Mouse (Mus musculus) natural killer cell, adult 2 months (primary cell): ENCODE measurements around the gene Pclo.
"Not testable (repeated sequence)": the region's sequence is repeated elsewhere in the genome, so short reads cannot be mapped to it uniquely, and the experiment has no call there.

Source experiments
- DNase-seq, 2 experiments: peaks; one replicate each; pipeline ENCODE4 v3.0.0; 2022; ENCODE audit warnings: low spot score in 2 of 2

Gene Pclo

DNA sequence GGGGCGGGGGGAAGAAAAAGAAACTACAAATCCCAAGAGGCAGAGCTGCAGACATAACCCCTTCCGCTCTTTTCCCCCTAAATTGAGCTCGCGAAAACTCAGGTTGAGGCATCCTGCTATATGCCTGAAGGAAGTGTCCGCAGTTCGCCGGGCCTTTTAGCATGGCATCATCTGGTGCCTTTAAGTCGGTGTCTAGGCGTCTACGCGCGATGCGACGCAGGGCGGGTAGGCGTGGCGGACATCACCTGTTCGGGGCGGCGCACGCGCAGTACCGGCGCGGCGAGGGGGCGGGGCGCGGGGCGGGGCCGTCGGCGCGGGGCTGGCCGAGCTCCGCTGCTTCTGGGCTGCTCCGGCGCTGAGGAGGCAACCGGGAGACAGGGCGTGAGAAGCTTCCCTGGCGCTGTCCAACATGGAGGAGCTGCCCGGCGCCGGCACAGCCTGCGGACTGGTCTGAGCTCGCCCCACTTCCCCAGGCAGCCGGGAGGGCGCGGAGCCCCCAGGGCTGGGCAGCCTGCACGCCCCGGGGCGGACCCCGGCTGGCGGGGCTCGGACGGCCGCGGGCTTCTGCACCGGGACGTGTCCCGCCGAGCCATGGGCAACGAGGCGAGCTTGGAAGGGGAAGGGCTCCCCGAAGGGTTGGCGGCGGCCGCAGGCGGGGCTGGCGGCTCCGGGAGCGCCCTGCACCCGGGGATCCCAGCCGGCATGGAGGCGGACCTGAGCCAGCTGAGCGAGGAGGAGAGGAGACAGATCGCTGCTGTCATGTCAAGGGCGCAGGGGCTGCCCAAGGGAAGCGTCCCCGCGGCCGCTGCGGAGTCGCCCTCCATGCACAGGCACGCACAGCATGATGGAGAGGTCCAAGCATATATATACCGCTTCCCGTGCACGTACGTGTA lies at the start of gene Pclo:
Pclo (plus strand) TSS at position 288 of the 893 bp plus-strand sequence.
- no peak for DNase-seq

DNA sequence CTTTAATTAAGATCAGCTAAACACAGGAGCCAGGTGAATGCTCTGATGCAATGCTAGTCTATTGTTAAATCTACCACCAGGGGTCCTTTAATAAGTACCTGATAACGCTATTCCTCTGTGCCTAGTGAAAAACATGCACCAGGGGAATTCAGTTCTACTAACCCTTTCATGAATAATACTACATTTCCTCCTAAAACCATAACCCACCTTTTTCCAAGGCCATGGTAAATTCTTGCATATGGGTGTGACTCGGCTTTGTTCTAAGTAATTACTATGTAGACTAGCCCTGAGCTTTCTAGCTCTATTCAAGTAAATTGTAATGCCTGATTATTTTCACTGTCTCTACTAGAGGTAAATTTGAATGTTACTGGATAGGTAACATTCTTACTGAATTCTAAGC lies 20.3 kb upstream of the Pclo start:
- DNase-seq, result not testable (repeated sequence)

DNA sequence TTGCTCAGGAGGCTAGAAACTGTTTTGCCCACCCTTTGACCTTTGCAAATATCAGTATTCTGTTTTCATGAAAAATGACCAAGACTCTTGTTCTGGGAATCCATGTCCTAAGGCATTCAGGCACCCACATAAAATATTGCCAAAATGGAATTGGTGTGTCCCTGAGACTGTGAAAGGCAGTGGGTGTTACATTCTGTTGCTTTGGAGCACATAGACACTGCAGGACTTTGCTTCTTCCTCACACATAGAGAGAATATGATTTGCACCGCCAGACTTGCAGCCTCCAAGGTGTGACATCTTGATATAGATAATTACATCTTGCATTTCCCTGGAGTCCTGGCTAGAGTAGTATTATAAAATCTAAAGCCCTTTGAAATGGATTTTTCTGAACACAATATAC lies 6.2 kb upstream of the Pclo start:
- no peak for DNase-seq

DNA sequence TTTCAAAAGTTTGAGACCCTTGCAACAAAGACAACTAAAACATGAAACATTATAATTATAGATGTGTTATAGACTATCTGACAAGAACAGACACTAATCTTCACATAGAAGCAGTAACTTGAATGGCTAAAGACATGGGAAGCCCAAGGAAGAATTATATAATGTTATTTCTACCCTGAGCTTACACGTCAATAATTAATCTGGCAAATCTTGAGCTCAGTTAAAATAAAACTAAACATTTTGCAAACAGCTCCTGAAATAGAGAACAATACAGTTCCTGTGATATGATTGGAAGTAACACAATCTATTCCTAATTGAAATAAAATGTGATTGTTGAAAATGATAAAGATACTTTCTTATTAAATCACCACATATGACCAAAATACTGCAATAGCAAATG lies 5.1 kb upstream of the Pclo start:
- no peak for DNase-seq

DNA sequence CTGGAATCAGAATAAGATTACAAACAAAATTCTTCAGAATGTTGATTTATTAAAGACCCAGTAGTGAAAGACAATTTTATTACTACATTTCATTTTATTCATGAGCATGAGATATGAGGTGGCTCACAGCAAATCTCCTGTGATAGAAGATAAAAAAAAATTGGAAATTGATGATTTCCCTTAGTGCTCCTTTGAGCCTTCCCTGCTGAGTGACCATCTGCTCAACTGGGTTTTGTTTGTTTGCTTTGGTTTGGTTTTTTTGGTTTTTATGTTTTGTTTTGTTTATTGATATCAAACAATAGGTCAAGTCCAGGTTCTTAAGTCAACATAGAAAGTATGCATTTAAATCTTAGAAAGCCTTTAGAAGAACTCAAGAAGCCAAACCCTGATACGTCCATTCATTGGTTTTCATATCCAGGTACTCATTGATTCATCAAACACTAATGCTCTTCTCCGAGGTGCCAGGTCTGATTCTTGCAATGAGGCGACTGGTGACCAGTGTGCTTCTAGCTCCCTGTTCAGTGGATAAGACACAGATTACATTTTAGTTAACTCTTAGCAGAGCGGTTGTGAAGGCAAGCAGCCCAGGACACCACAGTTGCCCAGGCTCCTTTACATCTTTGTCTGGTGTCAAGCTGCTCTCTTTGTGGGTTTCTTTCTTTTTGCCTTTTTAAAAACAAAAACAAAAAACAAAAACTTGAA lies 3.6 kb downstream of the Pclo start:
- no peak for DNase-seq

DNA sequence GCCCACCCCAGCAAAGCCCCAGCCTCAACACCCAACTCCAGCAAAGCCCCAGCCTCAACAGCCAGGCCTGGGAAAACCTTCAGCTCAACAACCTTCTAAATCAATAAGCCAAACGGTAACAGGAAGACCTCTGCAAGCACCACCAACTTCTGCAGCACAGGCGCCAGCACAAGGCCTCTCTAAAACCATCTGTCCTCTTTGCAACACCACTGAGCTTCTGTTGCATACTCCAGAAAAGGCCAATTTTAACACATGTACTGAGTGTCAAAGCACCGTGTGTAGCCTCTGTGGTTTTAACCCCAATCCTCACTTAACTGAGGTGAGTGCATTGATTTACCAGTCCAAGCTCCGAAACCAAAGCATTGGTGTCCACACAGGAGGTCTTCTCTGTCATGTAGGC lies 7.3 kb downstream of the Pclo start:
- no peak for DNase-seq

DNA sequence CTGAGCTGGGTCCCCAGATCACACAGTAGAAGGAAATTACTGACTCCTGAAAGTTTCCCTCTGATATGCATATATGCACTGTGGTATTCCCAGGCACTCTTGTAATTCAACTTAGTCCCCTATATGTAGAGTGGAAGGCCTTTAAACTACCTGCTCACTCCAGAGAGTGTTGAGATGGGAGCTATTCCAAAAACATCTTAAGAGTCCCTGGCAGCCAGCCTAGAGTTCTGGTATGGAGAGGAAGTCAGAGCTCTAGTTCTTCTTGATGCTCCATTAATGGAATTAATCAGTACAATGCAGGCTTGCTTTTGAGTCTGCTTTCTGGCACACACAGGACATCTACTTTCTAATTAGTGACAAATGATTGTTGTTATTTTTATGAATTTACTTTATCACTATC lies 11.3 kb downstream of the Pclo start:
- no peak for DNase-seq

DNA sequence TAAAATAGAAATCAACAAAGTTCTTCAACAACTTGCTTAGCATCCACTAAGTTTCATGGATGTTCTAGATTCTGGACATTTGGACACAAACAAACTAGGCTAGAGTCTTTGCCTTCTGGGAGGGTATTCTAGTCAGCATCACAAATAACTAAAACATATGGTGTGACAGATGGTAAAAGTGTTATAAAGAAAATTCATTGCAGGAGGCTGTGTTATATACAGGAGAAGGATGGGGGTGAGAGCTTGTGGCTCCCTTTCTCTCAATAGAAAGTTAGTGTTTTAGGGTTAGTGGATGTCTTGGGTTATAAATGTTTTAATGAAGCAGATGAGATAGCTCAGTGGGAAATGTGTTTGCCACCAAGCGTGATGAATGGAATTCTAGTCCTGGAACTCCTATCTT lies 13.1 kb downstream of the Pclo start:
- no peak for DNase-seq

DNA sequence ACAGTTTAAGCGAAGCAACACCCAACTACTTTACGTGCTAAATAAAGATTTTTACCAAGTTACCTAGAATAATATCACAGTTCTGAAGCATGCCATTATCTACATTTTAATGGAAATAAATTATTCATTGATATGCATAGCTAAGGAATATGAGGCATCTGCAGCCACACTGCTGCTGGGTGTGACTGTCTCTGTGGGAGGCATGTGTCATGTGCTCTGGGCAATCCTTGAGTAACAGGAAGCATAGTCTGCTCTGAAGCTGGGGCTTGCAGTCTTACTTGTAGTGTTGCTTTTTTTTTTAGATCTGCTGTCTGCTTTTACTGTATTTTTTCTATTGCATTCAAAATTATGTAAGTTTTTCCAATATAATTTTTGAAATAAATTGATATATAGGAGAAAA lies 17.2 kb downstream of the Pclo start:
- no peak for DNase-seq

DNA sequence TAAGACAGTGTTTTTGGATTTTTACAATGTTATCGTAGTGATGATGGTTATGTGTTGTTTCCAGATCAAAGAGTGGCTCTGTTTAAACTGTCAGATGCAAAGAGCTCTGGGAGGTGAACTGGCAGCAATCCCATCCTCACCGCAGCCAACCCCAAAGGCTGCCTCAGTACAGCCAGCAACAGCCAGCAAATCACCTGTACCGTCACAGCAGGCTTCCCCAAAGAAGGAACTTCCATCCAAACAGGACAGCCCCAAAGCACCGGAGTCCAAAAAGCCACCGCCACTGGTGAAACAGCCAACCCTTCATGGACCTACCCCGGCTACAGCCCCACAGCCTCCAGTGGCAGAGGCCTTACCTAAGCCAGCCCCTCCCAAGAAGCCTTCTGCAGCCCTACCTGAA lies 24.6 kb downstream of the Pclo start:
- no peak for DNase-seq

DNA sequence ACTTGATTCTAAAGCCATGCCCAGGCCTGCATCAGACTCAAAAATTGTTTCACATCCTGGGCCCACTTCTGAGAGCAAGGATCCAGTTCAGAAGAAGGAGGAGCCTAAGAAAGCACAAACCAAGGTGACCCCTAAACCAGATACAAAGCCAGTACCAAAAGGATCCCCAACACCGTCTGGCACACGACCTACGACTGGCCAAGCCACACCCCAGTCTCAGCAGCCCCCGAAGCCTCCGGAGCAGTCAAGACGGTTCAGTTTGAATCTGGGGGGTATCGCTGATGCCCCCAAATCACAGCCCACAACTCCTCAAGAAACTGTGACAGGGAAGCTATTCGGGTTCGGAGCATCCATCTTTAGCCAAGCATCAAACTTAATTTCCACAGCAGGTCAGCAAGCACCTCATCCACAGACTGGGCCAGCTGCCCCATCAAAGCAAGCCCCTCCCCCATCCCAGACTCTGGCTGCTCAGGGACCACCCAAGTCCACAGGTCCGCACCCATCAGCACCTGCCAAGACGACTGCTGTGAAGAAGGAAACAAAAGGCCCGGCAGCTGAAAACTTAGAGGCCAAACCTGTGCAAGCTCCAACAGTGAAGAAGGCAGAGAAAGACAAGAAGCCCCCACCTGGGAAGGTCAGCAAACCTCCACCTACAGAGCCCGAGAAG lies 25.4 kb downstream of the Pclo start:
- DNase-seq, result no peak

DNA sequence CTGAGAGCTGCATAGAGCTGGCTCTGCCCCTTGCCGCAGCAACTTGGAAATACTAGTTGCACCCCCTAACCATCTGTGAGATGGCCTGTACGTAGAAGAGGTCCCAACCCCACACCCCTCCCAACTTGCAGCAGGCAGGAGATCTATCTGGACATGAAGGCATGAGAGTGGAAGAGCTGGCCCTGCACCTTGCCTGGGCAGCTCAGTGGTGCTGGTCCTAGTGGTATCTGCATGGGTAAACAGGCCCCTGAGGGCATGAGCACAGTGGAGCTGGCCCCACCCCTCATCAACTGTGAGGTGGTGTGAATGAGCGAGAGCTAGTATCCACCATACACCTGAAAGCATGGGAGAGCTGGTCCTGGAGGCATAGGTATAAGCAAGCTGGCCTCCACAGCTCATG lies 60.9 kb downstream of the Pclo start:
- no peak for DNase-seq

DNA sequence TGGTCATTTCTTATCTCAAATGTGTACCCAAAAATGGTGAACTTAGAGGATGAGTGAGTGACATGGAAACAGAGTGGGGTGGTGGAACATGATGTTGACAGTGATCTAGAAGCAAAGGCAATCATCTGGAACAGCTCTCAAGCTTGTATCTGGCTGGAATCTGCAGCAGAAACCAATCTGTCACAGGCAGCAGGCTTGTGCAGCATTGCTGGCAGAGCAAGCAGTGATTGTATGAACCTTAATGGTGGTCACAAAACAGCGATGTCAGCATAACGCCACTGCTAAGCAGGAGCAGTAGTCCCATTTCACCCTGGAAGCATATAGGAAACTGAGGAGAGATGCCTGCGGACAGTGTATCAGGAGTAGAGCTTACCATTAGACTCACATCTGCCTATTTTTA lies 76.8 kb downstream of the Pclo start:
- DNase-seq, result no peak

DNA sequence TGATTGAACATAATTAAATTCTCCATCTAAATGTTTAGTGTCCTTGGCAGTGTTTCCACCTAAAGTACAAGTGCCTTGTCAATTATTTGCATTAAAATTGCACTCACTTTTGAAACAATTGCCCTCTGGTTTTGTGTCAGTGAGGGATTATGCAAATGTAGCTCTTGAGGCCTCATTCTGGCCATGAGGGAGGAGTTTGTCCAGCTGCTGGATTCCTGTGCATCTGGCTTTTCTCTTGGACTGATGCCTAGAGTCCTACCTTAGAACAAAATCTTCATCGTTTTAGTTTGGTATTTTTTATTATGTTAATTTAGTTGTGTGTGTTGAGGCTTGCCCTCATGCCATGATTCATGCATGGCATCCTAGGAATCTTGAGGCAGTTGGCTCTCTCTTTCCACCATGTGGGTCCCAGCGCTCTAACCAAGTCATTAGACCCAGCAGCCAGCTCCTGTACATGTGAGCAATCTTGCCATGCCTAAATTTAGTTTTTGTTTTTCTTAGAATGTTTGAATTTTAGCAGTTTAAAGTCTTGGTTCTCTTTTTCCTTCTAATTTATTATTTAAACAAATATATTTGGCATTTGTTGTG lies 80.8 kb downstream of the Pclo start:
- DNase-seq, result no peak

DNA sequence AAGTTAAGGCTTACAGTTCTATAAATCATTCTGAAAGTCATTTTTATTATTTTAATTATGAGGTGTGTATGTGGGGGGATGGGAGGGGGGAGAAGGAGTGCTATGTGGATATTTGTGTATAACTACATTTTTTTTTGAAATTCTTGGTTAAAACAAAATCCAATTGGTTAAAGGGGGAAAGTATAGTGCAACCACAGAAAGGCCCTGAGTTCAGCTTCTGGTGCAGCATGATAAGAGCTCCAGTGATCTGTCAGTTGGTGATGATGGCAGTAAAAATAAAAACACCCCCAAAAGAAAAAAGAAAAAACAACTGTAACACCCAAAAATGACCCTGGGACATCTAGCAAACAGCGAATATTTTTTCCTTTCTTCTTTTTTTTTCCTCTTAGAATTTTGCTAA lies 93.6 kb downstream of the Pclo start:
- no peak for DNase-seq

DNA sequence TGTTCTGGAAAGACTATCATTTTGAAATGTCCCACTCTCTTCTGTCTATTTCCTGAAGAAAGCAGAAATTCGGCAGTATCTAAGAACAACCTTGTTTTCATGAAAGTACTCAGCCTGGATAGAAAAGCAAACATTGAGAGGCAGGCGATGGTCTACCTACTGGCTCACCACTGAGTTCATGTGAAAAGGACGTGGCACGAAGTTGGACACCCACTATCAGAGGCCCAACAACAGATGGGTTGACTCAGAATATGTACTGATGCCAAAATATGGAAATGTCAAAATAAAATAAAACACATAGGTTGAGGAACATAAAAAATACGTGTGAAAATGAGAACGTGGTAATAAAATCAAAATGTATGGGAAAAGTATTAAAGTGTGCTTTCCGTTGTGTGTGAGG lies 106.4 kb downstream of the Pclo start:
- DNase-seq, result no peak

DNA sequence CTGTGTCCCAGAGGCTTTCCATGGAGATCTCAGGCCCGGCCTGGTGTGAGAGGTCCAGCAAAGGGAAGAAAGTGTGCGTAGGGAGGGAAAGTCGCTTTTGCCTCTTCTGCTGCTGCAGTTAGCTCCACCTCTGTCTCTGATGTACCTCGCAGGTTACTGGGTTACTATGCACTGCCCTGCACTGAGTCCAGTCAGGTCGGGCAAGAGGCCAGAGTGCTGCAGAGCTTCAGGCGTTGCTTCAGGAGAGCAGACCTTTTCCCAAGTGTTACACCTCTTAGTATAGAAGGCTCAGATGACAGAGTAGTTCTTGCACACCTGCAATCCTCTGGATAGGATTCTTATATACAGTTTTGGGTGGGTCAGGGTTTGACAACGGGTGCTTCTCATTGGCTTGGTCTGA lies 108.6 kb downstream of the Pclo start:
- no peak for DNase-seq

DNA sequence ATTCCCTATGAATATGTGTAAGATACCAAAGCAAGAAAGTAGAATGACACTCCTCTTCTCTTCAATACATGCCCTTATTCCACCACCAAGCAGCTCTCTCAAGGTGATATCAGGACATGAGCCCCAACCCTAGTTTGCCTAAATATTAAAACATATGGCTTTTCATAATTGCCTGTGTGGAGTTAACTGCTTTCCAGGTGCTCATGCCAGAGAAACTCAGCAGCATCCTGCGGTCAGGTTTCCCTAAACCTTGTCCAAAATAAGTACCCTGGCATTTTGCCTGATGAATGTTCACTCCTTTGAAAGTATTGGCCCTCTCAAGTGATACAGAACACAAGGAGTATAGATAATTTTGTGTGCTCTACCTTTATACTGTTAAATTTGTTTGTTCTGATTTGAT lies 126.5 kb downstream of the Pclo start:
- DNase-seq, result no peak

DNA sequence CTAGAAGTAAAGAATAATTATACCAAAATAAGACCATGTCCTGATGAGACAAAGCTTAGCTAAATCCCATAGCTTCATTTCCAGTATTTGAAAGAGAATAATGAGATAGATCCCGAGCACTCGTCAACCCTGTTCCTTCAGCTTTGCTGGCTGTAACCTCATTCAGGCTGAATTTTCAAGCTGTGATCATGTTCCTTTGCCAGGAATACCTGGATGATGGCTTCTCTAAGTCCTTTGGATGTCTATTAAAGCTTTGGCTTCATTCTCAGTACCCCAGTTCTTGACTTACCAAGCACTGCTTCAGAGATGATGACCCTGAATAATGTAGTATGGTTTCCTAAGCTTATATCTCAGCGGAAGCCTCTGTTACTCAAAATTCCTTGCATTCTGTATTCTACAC lies 131.1 kb downstream of the Pclo start:
- DNase-seq, result no peak

DNA sequence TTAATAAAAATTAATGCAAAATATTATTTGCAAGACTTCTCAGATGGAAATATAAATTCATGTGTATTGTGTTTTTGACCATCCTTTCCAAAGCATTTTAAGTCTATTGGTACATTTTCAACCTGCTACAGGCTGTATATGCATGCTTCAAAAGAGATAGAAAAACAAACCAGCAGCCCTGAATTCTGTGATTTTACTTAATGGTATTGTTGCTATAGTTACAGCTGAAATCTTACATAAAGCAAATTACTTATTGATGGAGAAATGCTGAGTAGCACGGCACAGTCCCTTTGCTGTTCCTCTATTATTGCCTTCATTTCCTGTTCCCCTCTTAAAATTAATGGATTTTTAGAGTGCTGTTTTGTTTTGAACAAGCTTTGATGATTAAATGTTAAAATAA lies 145.9 kb downstream of the Pclo start:
- DNase-seq, result no peak

DNA sequence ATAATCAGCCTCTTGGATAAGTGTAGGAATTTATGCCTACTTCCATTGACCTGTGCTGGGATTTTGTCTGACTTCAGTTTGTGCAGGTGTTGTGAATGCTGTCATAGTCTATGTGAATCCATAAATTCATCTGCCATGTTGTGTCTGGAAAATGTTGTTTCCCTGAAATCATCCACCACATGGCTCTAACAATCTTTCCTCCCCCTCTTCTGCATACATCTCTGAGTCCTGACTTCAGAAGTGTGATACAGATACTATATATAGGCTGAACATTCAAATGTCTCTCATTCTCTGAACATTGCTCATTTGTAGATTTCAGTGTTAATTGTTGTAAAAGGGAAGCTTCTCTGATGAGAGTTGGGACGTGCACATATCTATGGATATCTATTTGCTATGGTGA lies 147.5 kb downstream of the Pclo start:
- DNase-seq, result no peak

DNA sequence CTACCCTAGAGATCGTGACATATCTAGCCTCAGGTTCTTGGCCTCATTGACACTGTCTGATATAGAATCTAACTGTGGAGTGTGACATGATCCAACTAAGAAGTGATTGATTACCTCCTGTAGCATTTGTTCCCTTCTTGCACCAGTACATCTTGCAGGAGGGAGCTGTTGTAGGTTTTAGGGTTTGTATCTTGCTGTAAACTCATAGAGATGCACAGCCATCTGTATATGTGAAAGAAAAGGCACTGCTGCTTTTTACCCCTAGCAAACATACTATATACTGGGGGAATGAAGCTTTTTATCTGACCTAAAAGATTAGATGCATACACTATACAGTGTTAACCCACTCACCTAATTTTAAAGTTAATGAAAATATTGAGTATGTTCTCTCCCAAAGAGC lies 147.9 kb downstream of the Pclo start:
- no peak for DNase-seq

DNA sequence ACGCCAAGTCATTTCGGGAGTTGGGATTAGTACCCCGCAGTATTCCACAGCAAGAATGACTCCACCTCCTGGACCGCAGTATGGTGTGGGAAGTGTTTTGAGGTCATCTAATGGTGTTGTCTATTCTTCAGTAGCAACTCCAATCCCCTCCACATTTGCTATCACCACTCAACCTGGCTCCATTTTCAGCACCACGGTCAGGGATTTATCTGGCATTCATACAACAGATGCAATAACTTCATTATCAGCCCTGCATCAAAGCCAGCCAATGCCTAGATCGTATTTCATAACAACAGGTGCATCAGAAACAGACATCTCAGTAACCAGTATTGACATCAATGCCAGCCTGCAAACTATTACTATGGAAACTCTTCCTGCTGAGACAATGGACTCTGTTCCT lies 165.7 kb downstream of the Pclo start:
- DNase-seq, result no peak
